Mouse (Mus musculus) ES-Bruce4 (cell line): ENCODE measurements around the gene Dot1l.

Experiments used
- CTCF ChIP-seq: IDR thresholded peaks from one replicate; pipeline ENCODE4 v1.8.1; 2011; ENCODE audit warnings: low read depth, low read length
- EP300 ChIP-seq: IDR thresholded peaks from 2 replicates; pipeline ENCODE4 v1.6.1; 2011; ENCODE audit warnings: low read depth, low read length; ENCODE audit not compliant: insufficient read depth
- POLR2A ChIP-seq: IDR thresholded peaks from one replicate; pipeline ENCODE4 v1.8.1; 2011; ENCODE audit warnings: low read length; ENCODE audit not compliant: insufficient read depth

- TF ChIP-seq POLR2A: no peak
- peak; percentile 98 for TF ChIP-seq CTCF
- TF ChIP-seq EP300: no peak
These were observed 7.6 kb upstream of the Dot1l start for GRCm38 (mm10) chr10:80747410-80747809.
